Mouse (Mus musculus) mature B cell (primary cell): Measurements from ENCODE around the gene Spryd3.
"Not testable (repeated sequence)": the region's sequence is repeated elsewhere in the genome, so short reads cannot be mapped to it uniquely, and the experiment has no call there.

ENCODE experiments used
- in situ Hi-C: fragments of 300-500 bp; cut with MboI; formaldehyde crosslinking; loops from 2 replicates; pipeline ENCODE4 v1.14.3; 2019

Spryd3 gene

GRCm38 (mm10) chr15:102100161-102100981 is 35.7 kb downstream of the Spryd3 start, which contains the start of gene Tns2:
Tns2 (plus strand) TSS chr15:102100413.
- in situ Hi-C loops, result no loop called here

GRCm38 (mm10) chr15:102099771-102100160 is 36.3 kb downstream of the Spryd3 start:
- in situ Hi-C loops, result no loop called here

GRCm38 (mm10) chr15:102099260-102099659 is 36.8 kb downstream of the Spryd3 start:
- in situ Hi-C loops, result no loop called here

GRCm38 (mm10) chr15:102097991-102098555 is 38.0 kb downstream of the Spryd3 start:
- in situ Hi-C loops, result no loop called here

GRCm38 (mm10) chr15:102097147-102097915 is 38.7 kb downstream of the Spryd3 start:
- in situ Hi-C loops, result no loop called here

- in situ Hi-C loops, result no loop called here
Observed at GRCm38 (mm10) chr15:102094988-102095387, 41.0 kb downstream of the Spryd3 start.

- in situ Hi-C loops, result no loop called here
Observed at GRCm38 (mm10) chr15:102094157-102094556, 41.9 kb downstream of the Spryd3 start.

- in situ Hi-C loops, result no loop called here
Observed at GRCm38 (mm10) chr15:102092222-102092621, 43.8 kb downstream of the Spryd3 start.

GRCm38 (mm10) chr15:102091688-102092087 is 44.3 kb downstream of the Spryd3 start:
- in situ Hi-C loops, result no loop called here

GRCm38 (mm10) chr15:102091063-102091679 is 44.9 kb downstream of the Spryd3 start:
- in situ Hi-C loops, result no loop called here

- in situ Hi-C loops, result no loop called here
Observed at GRCm38 (mm10) chr15:102089914-102090585, 46.0 kb downstream of the Spryd3 start.

GRCm38 (mm10) chr15:102083028-102083427 is 53.0 kb downstream of the Spryd3 start:
- in situ Hi-C loops, result no loop called here

GRCm38 (mm10) chr15:102082148-102082547 is 53.9 kb downstream of the Spryd3 start:
- in situ Hi-C loops, result no loop called here

- in situ Hi-C loops, result no loop called here
Observed at GRCm38 (mm10) chr15:102080429-102080828, 55.6 kb downstream of the Spryd3 start.

GRCm38 (mm10) chr15:102079924-102080323 is 56.1 kb downstream of the Spryd3 start:
- in situ Hi-C loops, result not testable (repeated sequence)

- in situ Hi-C loops, result no loop called here
Observed at GRCm38 (mm10) chr15:102079221-102079620, 56.8 kb downstream of the Spryd3 start.

- in situ Hi-C loops, result no loop called here
Observed at GRCm38 (mm10) chr15:102077111-102077677, 58.8 kb downstream of the Spryd3 start.

GRCm38 (mm10) chr15:102074876-102075585 is 61.0 kb downstream of the Spryd3 start:
- in situ Hi-C loops, result loop anchor here (5.0 kb wide), 1 partner anchor 83 kb away; no protein-coding TSS in a partner anchor

GRCm38 (mm10) chr15:102074070-102074731 is 61.8 kb downstream of the Spryd3 start:
- in situ Hi-C loops, result loop anchor here (5.0 kb wide), 1 partner anchor 82 kb away; no protein-coding TSS in a partner anchor
